Mouse (Mus musculus) natural killer cell, adult 2 months (primary cell): ENCODE data around the gene Rin1.

ENCODE experiments used
- DNase-seq, 2 experiments: peaks; one replicate each; pipeline ENCODE4 v3.0.0; 2022; ENCODE audit warnings: low spot score in 2 of 2

Gene Rin1

GRCm38 (mm10) chr19:5041588-5041987 is 8.7 kb upstream of the Rin1 start:
- no peak for DNase-seq

- no peak for DNase-seq
Observed at GRCm38 (mm10) chr19:5045531-5045930, 4.8 kb upstream of the Rin1 start.

- DNase-seq, result no peak
Observed at GRCm38 (mm10) chr19:5048138-5049056, 1.9 kb upstream of the Rin1 start.

GRCm38 (mm10) chr19:5049325-5049724 is 956 bp upstream of the Rin1 start:
- DNase-seq, result no peak

- no peak for DNase-seq
Observed at GRCm38 (mm10) chr19:5051031-5051430, 750 bp downstream of the Rin1 start.

- no peak for DNase-seq
Observed at GRCm38 (mm10) chr19:5051515-5051914, 1.2 kb downstream of the Rin1 start.

GRCm38 (mm10) chr19:5052166-5052822 is 2.0 kb downstream of the Rin1 start:
- no peak for DNase-seq

- no peak for DNase-seq
Observed at GRCm38 (mm10) chr19:5052853-5053252, 2.6 kb downstream of the Rin1 start.

GRCm38 (mm10) chr19:5053909-5054308 is 3.6 kb downstream of the Rin1 start:
- DNase-seq, result peak; percentile 53 to 65

- no peak for DNase-seq
Observed at GRCm38 (mm10) chr19:5056251-5056650, 6.0 kb downstream of the Rin1 start.

- no peak for DNase-seq
Observed at GRCm38 (mm10) chr19:5057876-5058775, 7.8 kb downstream of the Rin1 start.

- no peak for DNase-seq
Observed at GRCm38 (mm10) chr19:5058801-5059771, 8.8 kb downstream of the Rin1 start.

GRCm38 (mm10) chr19:5060365-5061330 is 10.4 kb downstream of the Rin1 start:
- DNase-seq, result no peak

- DNase-seq, result no peak
Observed at GRCm38 (mm10) chr19:5062041-5062440, 11.8 kb downstream of the Rin1 start.

- no peak for DNase-seq
Observed at GRCm38 (mm10) chr19:5062446-5062845, 12.2 kb downstream of the Rin1 start.

GRCm38 (mm10) chr19:5065104-5065503 is 14.8 kb downstream of the Rin1 start:
- DNase-seq, result no peak

GRCm38 (mm10) chr19:5067040-5067799 is 16.9 kb downstream of the Rin1 start:
- DNase-seq, result no peak

GRCm38 (mm10) chr19:5067867-5068569 is 17.7 kb downstream of the Rin1 start, which contains the start of gene Cd248:
Gene Cd248, plus strand, starts transcription at chr19:5068078.
- DNase-seq, result no peak
